In the genomic region with DNA sequence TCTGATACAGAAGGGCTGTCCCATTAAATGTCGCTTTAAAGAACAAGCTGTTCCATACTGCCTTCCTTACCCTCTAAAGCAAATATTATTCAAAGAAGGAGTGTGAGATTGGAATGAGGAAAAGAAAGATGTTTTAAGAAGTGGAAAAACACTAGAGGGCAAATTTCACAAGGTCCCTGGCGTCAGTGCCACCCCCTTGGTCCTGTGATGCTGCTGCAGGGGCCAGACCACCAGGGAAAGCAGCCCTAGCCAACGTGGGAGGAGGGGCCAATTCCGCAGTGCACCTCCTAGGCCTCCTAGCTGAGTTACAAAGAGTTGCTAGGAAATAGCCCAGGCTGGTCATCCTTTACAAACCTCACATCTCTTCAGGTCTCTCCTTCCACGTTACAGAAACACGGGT, we compare ENCODE assay signal across 8 mouse cellular contexts. TPM values are rescaled to one million over a fixed set of nuclear protein-coding genes. Genes with fewer than 3 reads are reported as not detected.
DNase-seq lines count a peak whose midpoint lies in the region; ATAC-seq and TF ChIP-seq lines count a peak whose summit lies in the region.

No protein-coding gene starts in this region.

- peak overlapping the region; percentile 24; the same call in 1 of the 2 replicates for H3K9ac ChIP-seq in hindbrain, embryonic 11.5 days (ENCODE audit: low read depth, low read length)
- H3K9ac ChIP-seq in liver, postnatal 0 days (replicated peaks): peak overlapping the region; percentile 81
- H3K9ac ChIP-seq in stomach, embryonic 14.5 days (replicated peaks; ENCODE audit: low read depth, low read length): peak overlapping the region; percentile 21; the same call in 1 of the 2 replicates

- no peak for TF ChIP-seq EP300 in liver, postnatal 0 days (IDR thresholded peaks at IDR 0.05; ENCODE audit: low read depth)

- no peaks in the 10 kb centered on the region for H3K36me3 ChIP-seq in hindbrain, embryonic 11.5 days (ENCODE audit: control insufficient read depth, insufficient read depth, low read length)
- peaks cover 16% of the 10 kb centered on the region for H3K36me3 ChIP-seq in liver, postnatal 0 days (replicated peaks; ENCODE audit: insufficient read depth, low read length)
- peaks cover 6% of the 10 kb centered on the region; the same call in 1 of the 2 replicates for H3K36me3 ChIP-seq in stomach, embryonic 14.5 days (ENCODE audit: control insufficient read depth, insufficient read depth, low read length)

- peak overlapping the region; percentile 45 for H3K4me2 ChIP-seq in hindbrain, embryonic 11.5 days (replicated peaks; ENCODE audit: low read depth, low read length)
- H3K4me2 ChIP-seq in liver, postnatal 0 days (ENCODE audit: low read depth, low read length): peak overlapping the region; percentile 76
- peak overlapping the region; percentile 72 for H3K4me2 ChIP-seq in stomach, embryonic 14.5 days (replicated peaks; ENCODE audit: low read depth, low read length)

- peaks cover 7% of the 10 kb centered on the region; the same call in 1 of the 2 replicates for H3K27me3 ChIP-seq in hindbrain, embryonic 11.5 days (ENCODE audit: control insufficient read depth, insufficient read depth, low read length)
- peaks cover 24% of the 10 kb centered on the region for H3K27me3 ChIP-seq in liver, postnatal 0 days (ENCODE audit: insufficient read depth, low read length)
- 0 out of 2 replicates have a peak, but pooled peaks cover 9% of the 10 kb centered on the region for H3K27me3 ChIP-seq in stomach, embryonic 14.5 days (ENCODE audit: control insufficient read depth, insufficient read depth, low read length)

- peak; percentile 48 to 55 for DNase-seq in left cerebral cortex, postnatal 14 days (ENCODE audit: low spot score in 2 of 2)
- DNase-seq in left cerebral cortex, adult 8-10 months (ENCODE audit: low spot score in 2 of 2): no peak
- peak; percentile 67 to 71 for DNase-seq in cerebellum, postnatal 10 days
- peak; percentile 25 for DNase-seq in hindbrain, embryonic 11.5 days (ENCODE audit: low spot score)
- DNase-seq in liver, postnatal 0 days: no peak
- no peak for DNase-seq in natural killer cell, adult 2 months (ENCODE audit: low spot score in 2 of 2)
- DNase-seq in frontal cortex, adult 2 months (ENCODE audit: extremely low spot score in 1 of 2, low spot score in 1 of 2): no peak

- no peak for ATAC-seq in hindbrain, embryonic 11.5 days (ENCODE audit: low FRiP score)
- ATAC-seq in liver, postnatal 0 days: no peak
- ATAC-seq in stomach, embryonic 14.5 days (ENCODE audit: insufficient number of reproducible peaks, insufficient read depth, low FRiP score, low read depth): no peak

- no peak overlapping the region for H3K27ac ChIP-seq in hindbrain, embryonic 11.5 days (ENCODE audit: low read depth, low read length)
- H3K27ac ChIP-seq in liver, postnatal 0 days (ENCODE audit: low read depth): peak overlapping the region; percentile 91
- H3K27ac ChIP-seq in stomach, embryonic 14.5 days (ENCODE audit: low read length): peak overlapping the region; percentile 63; the same call in 1 of the 2 replicates

- WGBS in hindbrain, embryonic 11.5 days: 20% methylated on average over 6 of the region's 6 CpGs
- WGBS in liver, postnatal 0 days (ENCODE audit: insufficient replicate concordance): 26% methylated on average over 6 of the region's 6 CpGs
- 28% methylated on average over 6 of the region's 6 CpGs for WGBS in stomach, embryonic 14.5 days

- intact Hi-C loops in left cerebral cortex, postnatal 14 days (cut with DNase I): loop anchor here (2.0 to 5.0 kb wide), 4 partner anchors 227 to 661 kb away; no protein-coding TSS in a partner anchor

- H3K4me3 ChIP-seq in hindbrain, embryonic 11.5 days (ENCODE audit: low read depth, low read length): peak overlapping the region; percentile 64
- peak overlapping the region; percentile 73 for H3K4me3 ChIP-seq in liver, postnatal 0 days (ENCODE audit: low read depth, low read length)
- H3K4me3 ChIP-seq in stomach, embryonic 14.5 days (ENCODE audit: low read depth, low read length): peak overlapping the region; percentile 66

- TF ChIP-seq CTCF in liver, postnatal 0 days (IDR thresholded peaks at IDR 0.05; ENCODE audit: low read depth): no peak

- H3K9me3 ChIP-seq in hindbrain, embryonic 11.5 days (ENCODE audit: control insufficient read depth, low read length): no peaks in the 10 kb centered on the region
- no peaks in the 10 kb centered on the region for H3K9me3 ChIP-seq in liver, postnatal 0 days (ENCODE audit: low read length)
- no peaks in the 10 kb centered on the region for H3K9me3 ChIP-seq in stomach, embryonic 14.5 days (ENCODE audit: control insufficient read depth, low read depth, low read length)

- H3K4me1 ChIP-seq in hindbrain, embryonic 11.5 days (replicated peaks; ENCODE audit: control insufficient read depth, insufficient read depth, low read length): no peaks in the 10 kb centered on the region; the same call in 1 of the 2 replicates
- peaks cover 23% of the 10 kb centered on the region for H3K4me1 ChIP-seq in liver, postnatal 0 days (ENCODE audit: insufficient read depth)
- H3K4me1 ChIP-seq in stomach, embryonic 14.5 days (ENCODE audit: control insufficient read depth, insufficient read depth, low read length): peaks cover 9% of the 10 kb centered on the region; the same call in 1 of the 2 replicates

RNA-seq across cellular contexts. Expression of gene Atp1b1, which starts 2.1 kb away (rescaled TPM):
- 1,000 to 10,000 TPM; 1,826 to 1,842 TPM for total RNA-seq in left cerebral cortex, postnatal 14 days (2021)
- total RNA-seq in left cerebral cortex, adult 8-10 months (2022): 1,000 to 10,000 TPM; 1,623 to 1,744 (median 1,693) TPM
- 28.7 and 37.3 TPM in 2 replicates for polyA plus RNA-seq in hindbrain, embryonic 11.5 days (2014; fragmentation: Nextera tagmentation; extraction: Ambion mirVana)
- polyA plus RNA-seq in liver, postnatal 0 days (2015; fragmentation: Nextera tagmentation; extraction: Ambion mirVana): 38.6 and 38.8 TPM in 2 replicates
- polyA plus RNA-seq in stomach, embryonic 14.5 days (2014; fragmentation: Nextera tagmentation; extraction: Ambion mirVana): 76.9 and 93.2 TPM in 2 replicates
- 1,439 and 1,479 TPM in 2 replicates for polyA plus RNA-seq in frontal cortex, adult 2 months (2012; rRNA removed)

Comparison
In these comparisons a context has a peak if more than half of its experiments do, and no peak if none do; other contexts are left out.
1. DNase-seq: peak in left cerebral cortex, postnatal 14 days (2 of 2), cerebellum, postnatal 10 days (2 of 2) and hindbrain, embryonic 11.5 days (single experiment); none in left cerebral cortex, adult 8-10 months (0 of 2), liver, postnatal 0 days (single experiment), natural killer cell, adult 2 months (0 of 2) and frontal cortex, adult 2 months (0 of 2).
2. H3K9ac ChIP-seq: peak in every context shown above with its lines; median percentile 81 in liver, postnatal 0 days; 24 in hindbrain, embryonic 11.5 days; 21 in stomach, embryonic 14.5 days.
3. RNA of gene Atp1b1, which starts 2.1 kb away (polyA plus RNA-seq): 1,439 to 1,479 TPM in frontal cortex, adult 2 months; 76.9 to 93.2 TPM in stomach, embryonic 14.5 days, 38.6 to 38.8 TPM in liver, postnatal 0 days and 28.7 to 37.3 TPM in hindbrain, embryonic 11.5 days; every median in the first group is over 10 times any median in the second.
4. Peak in every context shown above with its lines, with median percentiles within 50 percentile points of each other: H3K4me2 ChIP-seq and H3K4me3 ChIP-seq.